ENCODE assay signal across 9 mouse cellular contexts in genomic region chr2:131980866-131981265, GRCm38 (mm10). TPM values are rescaled to one million over a fixed set of nuclear protein-coding genes. Genes with fewer than 3 reads are reported as not detected.
DNase-seq lines count a peak whose midpoint lies in the region; ATAC-seq lines count a peak whose summit lies in the region.
"Had no signal": no experiment of that assay in that cellular context is flagged by ENCODE, and none has a peak within 500 bp of the region (broad histone marks: within the 10 kb centered on the region; RNA-seq: fewer than 3 reads in every experiment).

No protein-coding gene starts in this region.

- DNase-seq in gastrocnemius, postnatal 10 days, result peak; percentile 32
- no peak for DNase-seq in gastrocnemius, adult 18-20 months (ENCODE audit: low spot score)
- peak; percentile 15 for DNase-seq in urinary bladder, adult 2 months (ENCODE audit: low spot score)
- no peak for DNase-seq in urinary bladder, postnatal 10 days (ENCODE audit: low spot score)
- peak; percentile 62 for DNase-seq in kidney, adult 9 months
- DNase-seq in yolk sac, embryonic 10.5 days (ENCODE audit: low spot score), result peak; percentile 37
- DNase-seq in layer of hippocampus, adult 18-20 months (ENCODE audit: low spot score in 2 of 2), result no peak
- DNase-seq: right cerebral cortex, postnatal 14 days had no signal

- ATAC-seq in CD4-positive, CD25-positive, alpha-beta regulatory T cell, adult 4 months, result no peak

RNA-seq across cellular contexts. Expression of gene Prnd, which starts 30.2 kb away (rescaled TPM):
- 10 to 100 TPM; 32.9 to 48.1 TPM for total RNA-seq in gastrocnemius, postnatal 10 days (2021)
- total RNA-seq in gastrocnemius, adult 18-20 months (2021), result under 1 TPM; 0.16 to 0.36 TPM
- 0.90 and 1.2 TPM in 2 replicates for polyA plus RNA-seq in urinary bladder, adult 2 months (2012; rRNA removed)
- polyA plus RNA-seq in CD4-positive, CD25-positive, alpha-beta regulatory T cell, adult 4 months (2017; shearing (Covaris generic)), result under 1 TPM in 1 of 2 experiments, not detected in 1; 0.19 TPM
- not detected for total RNA-seq in layer of hippocampus, adult 18-20 months (2021)

RNA-seq across cellular contexts. Expression of gene Rassf2, which starts 49.2 kb away (rescaled TPM):
- 10 to 100 TPM; 16.1 to 22.0 TPM for total RNA-seq in gastrocnemius, postnatal 10 days (2021)
- total RNA-seq in gastrocnemius, adult 18-20 months (2021), result 1 to 10 TPM; 4.3 to 5.1 TPM
- 6.6 and 13.8 TPM in 2 replicates for polyA plus RNA-seq in urinary bladder, adult 2 months (2012; rRNA removed)
- 100 to 1,000 TPM in 1 of 2 experiments, 10 to 100 TPM in 1; 67.6 to 113 TPM for polyA plus RNA-seq in CD4-positive, CD25-positive, alpha-beta regulatory T cell, adult 4 months (2017; shearing (Covaris generic))
- total RNA-seq in layer of hippocampus, adult 18-20 months (2021), result 10 to 100 TPM; 45.5 to 52.1 TPM

Comparison
In these comparisons a context has a peak if more than half of its experiments do, and no peak if none do; other contexts are left out.
1. DNase-seq: peak in gastrocnemius, postnatal 10 days (single experiment), urinary bladder, adult 2 months (single experiment), kidney, adult 9 months (single experiment) and yolk sac, embryonic 10.5 days (single experiment); none in gastrocnemius, adult 18-20 months (single experiment), urinary bladder, postnatal 10 days (single experiment) and layer of hippocampus, adult 18-20 months (0 of 2).
2. RNA of gene Prnd, which starts 30.2 kb away (total RNA-seq): 32.9 to 48.1 TPM in gastrocnemius, postnatal 10 days; 0.16 to 0.36 TPM in gastrocnemius, adult 18-20 months and not detected in layer of hippocampus, adult 18-20 months; every median in the first group is over 10 times any median in the second.